Mouse (Mus musculus) left cerebral cortex, adult 9 months (tissue): ENCODE measurements around the gene Wdr78.

ENCODE experiments used
- DNase-seq, 2 experiments: peaks; one replicate each; pipeline ENCODE4 v3.0.0; 2022; ENCODE audit warnings: low spot score in 2 of 2

The Wdr78 gene

DNA sequence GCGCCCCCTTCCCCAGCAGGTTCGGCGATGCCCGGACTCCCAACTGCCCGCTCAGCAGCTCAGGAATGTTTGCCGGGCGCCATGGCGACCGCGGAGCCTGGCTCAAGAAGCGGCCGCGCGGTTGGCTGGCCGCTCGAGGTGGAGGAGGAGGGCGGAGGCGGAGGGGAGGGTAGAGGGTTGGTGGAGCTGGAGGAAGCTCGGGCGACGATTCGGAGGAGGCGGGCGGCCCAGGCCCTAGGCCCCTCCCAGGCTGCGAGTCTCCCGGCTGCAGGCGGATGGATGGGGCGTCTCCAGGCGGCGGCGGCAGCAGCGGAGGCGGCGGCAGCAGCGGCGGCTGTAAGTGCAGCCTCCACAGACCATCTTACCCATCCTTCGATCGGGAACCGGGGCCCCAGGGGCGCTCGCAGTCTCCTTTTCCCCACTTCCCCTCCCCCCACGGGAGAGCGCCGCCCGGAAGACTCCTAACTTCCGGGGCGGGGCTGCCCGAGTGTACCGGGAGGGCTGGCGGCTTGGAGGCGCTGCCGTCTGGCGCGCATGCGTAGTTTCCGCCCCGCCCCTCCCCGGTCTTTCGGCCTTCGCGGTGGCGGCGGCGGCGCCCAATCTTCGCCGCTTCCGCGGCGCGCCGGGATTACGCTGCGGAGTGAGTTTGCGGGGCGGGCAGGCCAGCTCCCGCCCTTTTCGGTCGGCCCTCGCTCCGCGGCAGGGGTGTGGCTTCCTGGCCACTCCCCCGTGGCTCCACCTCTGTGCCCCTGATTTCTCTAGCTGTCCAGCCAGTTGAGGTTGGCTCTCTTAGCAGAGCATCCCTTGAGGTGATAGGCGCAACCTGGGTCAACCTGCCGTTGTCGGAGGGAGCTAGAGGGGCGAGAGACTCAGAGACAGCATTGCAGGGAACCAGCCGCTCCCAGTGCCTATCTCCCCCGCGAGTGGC, at the start of gene Wdr78, which contains the start of gene Mier1:
Gene Wdr78, minus strand, starts transcription at position 372 of the 928 bp plus-strand sequence.
Gene Mier1, plus strand, starts transcription at position 207 of the 928 bp plus-strand sequence.
- peak; percentile 87 to 93 for DNase-seq

DNA sequence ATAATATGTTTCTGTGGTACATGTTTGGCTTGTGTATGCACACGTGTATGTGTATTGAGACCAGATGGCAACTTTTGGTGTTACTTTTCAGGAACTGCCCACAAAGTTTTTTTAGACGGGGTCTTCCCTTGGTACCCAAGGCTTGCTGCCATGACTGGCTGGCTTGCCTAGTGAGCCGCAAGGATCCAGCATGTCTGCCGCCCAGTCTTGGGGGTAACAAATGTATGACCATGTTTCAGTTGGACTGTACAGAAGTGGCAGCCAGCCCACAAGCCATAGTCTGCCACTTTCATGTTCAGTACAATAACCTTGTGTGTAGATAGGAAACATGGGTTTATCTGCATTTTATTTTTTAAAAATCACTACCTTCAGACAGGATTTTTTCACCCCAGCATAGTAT, 44.4 kb upstream of the Wdr78 start:
- no peak for DNase-seq

DNA sequence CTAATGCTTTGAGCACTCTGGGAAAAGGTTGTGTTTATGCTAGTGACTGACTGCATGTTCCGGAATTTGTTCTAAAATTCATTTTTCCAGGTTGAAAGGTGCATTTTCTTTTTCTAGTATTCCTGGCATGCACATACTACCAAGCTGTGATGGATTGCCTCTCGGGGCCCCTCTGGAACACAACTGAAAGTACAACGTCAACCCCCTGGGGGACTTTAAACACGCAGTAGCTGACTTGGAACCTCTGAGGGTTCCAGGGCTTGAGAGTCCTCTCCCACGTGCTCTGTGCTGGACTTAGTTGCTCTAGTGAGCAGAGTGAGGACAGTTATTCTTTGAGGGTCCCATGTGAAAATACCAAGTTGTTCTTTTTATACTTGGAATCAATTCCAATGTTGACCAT, 37.6 kb upstream of the Wdr78 start:
- no peak for DNase-seq

DNA sequence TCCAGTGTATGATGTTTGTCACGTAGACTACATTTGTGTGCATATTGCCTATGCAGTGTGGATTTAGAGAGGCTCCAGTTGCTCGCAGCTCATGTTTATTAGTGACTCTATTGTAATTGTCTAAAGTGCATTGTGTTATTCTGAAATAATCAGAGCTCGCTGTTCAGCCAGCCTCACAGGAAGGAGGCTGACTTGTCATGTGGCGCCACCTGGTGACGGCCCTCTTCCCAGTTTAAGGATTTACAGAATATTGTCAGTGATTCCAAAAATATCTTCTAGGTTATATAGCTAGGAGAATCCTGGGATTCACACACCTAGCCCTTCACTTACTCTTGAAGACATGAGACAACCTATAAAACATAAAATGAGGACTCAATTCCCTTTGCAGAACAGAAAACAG, 32.0 kb upstream of the Wdr78 start:
- peak in 1 of 2 experiments; percentile 83 for DNase-seq

DNA sequence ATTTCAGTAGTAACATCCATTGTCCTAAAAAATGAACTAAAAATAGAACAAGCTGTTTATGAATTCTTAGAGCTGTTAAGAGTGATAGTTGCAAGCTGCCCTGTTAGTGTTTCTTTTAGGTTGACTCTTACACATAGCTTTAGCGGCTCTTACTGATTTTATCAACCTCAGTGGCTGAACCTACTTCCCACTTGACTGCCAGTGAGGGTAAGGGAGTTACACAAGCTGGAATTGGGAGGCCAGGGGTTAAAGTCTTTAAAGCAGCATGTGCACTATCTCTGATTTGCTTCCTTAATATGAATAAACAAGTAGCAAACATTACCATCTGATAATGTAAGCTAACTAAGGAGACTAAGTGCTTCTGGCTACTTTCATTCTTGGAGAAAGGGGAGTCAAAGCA, 22.6 kb upstream of the Wdr78 start:
- DNase-seq: no peak

DNA sequence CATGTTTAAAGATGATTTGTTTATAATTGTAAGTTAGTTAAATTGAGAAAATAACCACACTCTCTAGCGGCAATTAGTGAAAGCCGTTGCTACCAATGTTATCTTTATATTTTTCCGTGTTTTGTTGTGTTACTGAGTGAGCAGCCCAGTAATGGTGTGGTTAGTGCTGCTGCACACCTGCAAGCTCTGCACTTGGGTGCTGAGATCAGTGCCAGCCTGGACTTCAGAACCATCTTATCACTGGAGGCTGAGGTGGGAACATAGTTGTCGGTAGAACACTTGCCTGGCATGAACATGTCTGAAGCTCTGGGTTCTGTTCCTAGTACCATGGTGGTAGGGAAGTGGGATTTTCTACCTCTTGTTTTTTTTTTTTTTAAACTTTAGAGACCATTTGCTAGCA, 12.2 kb upstream of the Wdr78 start:
- no peak for DNase-seq

DNA sequence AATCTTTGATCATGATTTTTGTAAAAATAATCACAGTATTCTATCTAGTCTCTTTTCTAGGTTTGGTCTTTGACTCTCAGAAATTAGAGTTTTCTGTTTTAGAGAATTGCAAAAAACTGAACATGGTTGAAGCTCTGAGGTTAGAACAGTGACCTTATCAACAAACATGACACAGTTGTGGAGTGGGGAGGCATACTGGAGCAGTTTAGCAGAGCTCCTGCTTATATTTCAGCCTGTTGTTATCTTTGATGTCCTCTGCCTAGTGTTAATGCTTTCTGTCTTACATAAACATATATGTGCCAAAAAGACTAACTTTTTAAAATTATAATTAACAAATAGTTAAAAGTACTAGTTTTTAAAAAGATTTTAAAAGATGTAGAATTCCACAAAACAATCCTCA, 9.3 kb upstream of the Wdr78 start:
- no peak for DNase-seq

DNA sequence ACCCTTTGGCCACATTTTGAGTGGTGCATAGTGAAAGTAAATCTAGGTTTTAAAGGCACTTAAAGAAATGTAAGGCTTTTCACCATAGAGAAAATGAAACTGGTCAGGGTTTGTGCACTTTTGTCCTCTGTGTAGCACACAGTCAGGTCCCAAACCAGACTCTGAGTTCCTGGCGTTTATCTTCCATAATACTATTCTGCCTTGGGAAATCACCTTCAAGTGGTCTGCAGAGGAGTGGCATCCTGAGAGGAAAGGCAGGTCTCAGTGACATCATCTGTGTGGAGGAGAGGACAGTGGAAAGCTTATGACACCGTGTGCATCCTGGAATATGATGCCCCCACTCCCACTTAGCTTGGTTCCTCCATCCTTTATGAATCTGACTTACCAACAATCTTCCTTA, 8.7 kb upstream of the Wdr78 start:
- DNase-seq: no peak

DNA sequence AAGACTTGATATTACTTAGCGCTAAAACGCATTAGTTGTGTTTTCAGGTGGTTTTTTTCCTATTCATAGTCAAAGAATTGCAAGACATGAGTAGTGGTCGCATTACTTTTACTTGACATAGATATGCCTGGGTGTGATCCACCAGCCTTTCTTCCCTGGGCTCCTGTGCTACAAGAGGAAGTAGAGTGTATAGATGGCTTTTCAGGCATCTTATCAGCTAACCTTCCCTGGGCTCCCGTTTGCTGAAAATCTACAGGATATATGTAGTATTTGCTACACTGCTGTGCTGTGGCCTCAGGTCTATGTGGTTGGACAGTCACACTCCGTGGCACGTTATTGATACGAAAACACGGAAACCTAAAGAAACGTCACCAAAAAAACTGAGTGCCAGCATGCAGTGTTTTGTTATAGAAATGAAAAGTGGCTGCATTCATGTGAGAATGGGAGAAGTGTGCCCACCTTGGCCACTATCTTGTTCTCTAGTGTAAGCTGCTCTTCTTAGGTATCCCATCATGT, 6.6 kb upstream of the Wdr78 start:
- no peak for DNase-seq

DNA sequence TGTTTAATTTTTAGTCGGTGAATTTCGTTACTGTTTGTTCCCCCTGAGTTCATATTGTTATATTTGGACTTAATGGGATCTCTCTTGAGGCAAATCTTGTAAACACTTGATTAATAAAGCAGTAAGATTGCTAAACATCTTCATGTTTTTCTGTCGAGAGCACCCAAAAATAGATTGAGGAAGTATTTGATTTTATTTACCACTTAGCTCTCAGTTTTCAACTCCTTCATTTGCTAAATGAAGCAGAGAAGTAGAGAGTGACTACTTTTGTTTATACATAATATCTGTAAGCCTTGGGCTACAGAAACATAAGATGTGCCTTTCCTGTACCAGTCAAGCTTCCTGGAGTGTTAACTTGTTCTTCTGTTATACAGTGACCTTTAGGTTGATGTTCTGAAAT, 6.0 kb upstream of the Wdr78 start:
- no peak for DNase-seq

DNA sequence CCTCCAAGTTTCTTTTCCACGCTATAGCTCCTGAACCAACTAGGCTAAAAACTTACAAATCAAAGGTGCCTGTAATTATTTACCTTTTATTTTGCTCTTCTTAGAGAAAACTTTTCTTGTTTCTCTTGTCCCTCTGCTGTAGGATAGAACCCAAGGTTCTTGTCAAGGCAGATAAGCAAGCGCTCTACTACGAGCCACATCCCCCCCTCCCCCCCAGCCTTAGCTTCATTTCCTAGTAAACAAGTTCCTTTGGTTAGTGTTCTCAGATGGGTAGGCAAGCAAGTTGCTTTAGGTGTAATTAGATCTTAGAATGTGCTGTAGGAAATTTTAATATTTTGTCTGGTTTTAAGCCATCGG, 5.7 kb upstream of the Wdr78 start:
- DNase-seq: no peak

DNA sequence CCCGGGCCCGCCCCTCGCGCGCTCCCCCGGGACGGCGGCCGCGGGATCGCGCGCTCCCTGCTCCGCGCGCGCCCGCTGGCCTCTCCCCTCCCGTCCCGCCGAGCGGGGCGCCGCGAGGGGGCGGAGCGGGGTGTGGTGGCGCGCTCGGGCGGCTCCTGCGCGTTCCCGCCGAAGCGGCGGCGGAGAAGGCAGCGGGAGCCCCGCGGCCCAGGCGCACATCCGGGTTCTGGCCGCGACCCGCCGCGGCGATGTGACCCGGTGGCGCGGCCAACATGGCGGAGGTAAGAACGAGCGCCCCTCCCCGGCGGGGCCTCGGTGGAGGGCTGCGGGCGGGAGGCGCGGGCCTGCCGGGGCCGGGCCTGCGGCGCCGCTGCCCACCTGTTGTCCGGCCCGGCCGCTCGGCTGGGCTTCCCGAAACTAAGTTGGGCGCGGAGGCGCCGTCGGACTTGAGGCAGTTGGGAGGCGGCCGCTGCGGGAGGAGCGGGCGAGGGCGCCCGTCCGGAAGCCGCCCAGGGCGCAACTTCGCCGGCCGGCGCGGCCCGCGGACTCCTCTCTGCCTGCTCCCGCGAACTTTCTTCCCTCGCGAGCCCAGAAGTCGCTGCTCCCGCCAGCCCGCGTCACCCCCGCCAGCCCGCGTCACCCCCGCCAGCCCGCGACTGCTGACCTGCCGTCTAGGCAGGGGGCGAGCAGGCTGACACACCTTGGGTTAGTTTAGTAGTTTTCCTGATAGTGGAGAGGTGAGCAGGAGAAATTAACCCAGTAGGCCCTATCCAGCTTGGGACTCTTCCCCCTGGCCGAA, 5.1 kb upstream of the Wdr78 start:
- DNase-seq: peak; percentile 32 to 54

DNA sequence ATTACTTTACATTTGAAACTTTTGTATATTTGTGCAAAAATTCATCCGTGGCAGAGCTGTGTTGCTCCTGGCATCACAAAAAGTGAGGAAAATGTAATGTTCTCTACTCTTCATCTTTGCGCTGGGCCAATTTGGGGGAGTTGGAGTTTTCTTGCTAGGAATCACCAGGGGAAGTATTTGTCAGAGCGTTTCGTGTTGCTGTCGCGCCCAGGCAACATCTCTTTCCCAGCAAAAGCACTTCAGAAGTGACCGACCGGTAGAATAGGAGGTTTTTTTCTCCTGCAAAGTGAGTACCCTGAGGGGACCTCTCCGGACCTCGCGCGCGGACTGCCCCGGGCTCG, 4.5 kb upstream of the Wdr78 start:
- no peak for DNase-seq

DNA sequence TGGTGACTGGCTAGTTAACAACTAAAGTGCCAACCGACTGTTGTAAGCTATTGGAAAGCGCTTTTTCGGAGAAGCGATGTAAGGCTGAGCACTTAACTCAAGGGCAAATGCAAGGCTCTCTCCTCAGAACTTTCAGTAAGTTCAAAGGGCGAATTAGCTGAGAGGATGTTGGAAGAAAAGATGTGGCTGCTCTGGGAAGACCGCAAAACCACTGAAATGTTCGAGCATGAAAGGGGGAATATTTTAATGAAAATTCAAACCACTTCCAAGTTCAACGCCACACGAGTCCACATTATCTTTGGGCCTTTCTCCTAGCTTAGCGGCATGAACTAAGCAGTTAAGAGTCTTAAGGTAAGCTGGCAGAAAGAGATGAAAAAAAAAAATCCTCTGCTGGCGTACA, 953 bp downstream of the Wdr78 start:
- no peak for DNase-seq

DNA sequence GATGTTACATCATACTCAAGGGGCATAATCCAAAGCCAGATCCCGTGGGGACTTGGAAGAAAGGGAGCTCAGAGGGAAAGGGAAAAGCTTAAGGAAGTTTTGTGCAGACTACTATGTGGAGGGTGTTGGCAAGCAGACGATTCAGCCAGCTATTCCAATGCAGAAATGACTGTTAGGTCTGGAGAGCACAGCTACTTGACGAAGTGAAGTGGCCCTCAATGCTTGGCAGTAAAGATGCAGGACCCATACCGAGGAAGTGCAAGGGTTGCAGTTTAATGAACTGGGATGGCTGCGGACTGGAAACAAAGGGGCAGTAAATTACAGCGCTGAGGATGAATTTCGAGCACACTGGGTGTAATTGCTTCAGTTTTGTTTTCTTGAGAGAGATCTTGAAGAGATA, 1.7 kb downstream of the Wdr78 start:
- DNase-seq: no peak

DNA sequence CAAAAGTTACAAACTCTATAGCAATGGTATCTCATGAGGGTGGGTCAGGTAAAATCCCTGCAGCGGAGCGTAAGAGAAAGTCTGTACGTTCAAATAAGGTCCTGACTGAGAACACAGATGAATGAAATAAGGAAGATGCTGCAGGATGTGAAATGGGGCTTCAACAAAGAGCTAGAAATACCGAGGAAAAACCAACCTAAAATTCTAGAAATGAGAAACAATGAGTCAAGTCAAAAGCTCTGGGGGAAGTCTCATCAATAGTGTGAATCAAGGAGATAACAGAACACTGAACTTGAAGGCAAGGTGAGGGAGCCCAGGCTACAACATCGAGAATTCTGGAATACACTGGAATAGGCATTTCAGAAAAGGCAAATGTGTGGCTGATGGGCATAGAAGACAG, 15.8 kb downstream of the Wdr78 start:
- no peak for DNase-seq

DNA sequence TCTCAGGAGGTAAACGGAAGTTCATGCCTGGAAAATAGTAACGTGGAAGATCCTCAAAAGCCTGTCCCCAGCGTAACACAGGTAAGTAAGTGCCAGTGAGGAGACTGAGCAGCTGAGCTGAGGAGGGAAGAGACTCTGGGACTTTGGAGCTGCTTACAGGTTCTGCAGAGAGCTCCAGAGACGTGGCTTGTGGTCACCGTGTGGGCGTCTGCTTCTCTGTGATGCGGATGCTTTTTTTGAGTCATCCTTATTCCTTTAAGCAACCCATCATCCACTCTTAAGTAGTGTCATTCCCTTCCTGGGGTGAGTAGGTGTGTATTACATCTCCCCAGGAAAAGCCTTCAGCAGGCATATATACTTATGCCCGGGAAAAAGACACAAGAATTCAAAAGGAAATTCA, 18.4 kb downstream of the Wdr78 start:
- no peak for DNase-seq

DNA sequence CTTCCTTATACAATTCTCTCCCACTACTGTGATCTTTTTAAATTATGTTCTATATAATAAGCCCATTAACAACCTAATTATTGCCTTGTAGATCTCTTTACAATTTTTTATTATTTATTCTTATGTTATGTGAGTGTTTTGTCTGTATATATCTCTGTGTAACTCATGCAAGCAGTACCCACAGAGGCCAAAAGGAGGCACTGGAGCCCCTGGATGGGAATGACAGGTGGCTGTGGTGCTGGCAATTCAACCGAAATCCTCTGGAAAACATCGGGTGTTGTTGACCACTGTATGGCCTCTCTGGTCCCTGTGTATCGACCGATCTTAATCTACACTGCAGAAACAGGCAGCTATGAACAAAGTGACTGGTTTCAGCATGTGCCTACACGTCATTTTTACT, 29.1 kb downstream of the Wdr78 start:
- no peak for DNase-seq

DNA sequence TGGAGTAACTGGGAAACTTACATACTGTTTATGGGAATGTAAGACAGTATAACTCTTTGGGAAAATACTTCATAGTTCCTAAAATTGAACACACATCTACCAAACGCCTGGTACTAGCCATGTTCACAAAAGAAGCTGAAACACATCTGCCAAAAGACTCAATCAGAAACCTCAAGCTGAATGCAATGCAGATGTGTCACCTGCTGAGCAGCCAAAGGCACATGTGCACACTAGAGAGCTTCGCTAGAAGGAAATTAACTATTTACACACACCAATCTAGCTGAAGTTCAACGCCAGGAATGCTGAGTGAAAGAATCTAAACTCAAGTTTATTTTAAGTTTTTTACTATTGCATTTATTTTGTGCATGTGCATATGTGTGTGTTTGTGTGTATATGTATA, 43.7 kb downstream of the Wdr78 start:
- DNase-seq: no peak

DNA sequence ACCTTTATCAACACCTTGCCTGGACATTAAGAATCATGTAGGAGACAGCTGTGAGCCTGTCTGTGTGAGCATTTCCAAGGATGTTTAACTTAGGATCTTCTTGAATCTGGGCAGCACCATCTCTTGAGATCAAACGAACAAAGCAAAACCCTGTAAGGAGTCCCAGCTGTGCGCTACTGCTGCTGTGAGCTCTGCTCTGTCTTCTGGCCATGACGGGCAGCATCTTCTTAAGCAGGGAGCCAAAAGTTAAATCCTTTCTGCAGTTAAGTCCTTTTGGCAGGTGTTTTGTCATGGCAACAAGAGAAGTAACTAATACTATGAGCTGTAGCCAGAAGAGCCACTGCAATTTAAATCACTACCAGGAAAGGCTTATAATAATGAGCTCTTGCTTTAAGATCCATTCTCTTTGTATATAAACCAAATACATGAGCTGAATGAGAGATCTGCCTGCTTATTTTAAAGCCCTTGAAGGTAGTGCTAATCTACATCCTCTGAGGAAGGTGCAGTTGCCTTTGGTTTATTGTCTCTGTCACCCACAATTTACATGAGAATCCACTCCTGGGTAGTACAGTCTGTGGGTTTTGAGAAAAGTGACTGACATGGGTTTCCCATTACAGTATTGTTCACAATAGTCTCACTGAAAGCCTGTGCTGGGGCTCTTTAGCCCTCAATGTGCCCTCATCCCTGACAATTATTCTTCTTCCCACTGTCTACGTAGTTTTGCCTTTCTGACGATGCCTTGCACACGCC, 46.3 kb downstream of the Wdr78 start:
- no peak for DNase-seq

DNA sequence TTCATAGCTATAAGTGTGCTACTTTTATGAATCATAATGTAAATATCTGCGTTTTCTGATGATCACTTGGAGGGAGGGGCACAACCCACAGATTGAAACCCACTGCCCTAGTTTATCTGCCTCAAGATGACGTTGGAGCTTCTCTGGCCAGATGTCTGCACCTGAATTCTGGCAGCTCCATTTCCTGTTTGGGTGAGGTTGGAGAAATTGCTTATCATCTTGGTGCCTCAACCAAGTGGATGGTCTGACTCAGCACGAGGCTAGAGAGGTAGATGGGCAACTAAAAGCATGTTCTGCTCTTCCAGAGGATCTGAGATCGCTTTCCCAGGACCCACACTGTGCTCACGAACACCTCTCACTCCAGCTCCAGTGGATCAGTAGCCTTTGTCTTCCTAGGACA, 49.4 kb downstream of the Wdr78 start:
- DNase-seq: no peak

DNA sequence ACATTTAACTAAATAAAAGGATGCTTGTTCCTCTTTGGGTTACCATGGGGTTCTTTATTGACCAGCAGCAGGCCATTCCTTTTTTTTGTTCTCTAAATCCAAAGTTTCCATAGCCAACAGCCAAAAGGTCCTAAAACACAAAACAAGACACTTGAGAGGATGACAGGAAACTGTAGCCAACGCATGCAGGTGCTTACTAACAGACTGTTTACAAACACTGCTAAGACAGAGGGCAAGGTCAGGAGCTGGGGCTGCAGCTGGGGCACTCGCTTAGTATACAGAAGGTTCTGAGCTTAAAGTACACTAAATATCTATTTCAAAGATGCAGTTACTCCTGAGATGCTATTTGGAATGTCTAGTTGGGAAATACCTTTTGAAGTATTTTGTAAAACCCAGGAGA, 49.9 kb downstream of the Wdr78 start:
- DNase-seq: no peak
